Mouse (Mus musculus) layer of hippocampus, adult 11-12 months (tissue): ENCODE data around the gene Ptpn1.

Source experiments
- DNase-seq: peaks from one replicate; pipeline ENCODE4 v3.0.0; 2022; ENCODE audit warnings: low spot score

Gene Ptpn1

GRCm38 (mm10) chr2:167948047-167948446 is 16.2 kb downstream of the Ptpn1 start:
- DNase-seq = no peak

DNA sequence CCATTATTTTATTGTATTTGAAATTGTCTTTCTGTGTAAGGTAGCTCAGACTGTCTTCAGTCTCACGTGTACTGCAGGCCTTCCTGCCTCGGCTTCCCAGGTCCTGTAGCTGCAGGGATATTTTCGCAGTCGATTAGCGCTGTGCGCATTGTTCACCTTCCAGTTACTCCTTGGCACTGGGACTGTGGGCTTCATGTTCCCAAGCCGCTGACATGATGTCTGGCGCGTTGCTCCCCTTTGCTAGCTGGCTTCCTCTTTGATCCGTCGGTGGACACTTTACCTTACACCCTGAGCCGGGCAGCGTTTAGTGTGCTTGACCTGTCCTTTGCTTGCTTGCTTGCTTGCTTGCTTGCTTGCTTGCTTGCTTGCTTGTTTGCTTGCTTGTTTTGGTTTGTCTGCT is 16.7 kb downstream of the Ptpn1 start:
- no peak for DNase-seq

DNA sequence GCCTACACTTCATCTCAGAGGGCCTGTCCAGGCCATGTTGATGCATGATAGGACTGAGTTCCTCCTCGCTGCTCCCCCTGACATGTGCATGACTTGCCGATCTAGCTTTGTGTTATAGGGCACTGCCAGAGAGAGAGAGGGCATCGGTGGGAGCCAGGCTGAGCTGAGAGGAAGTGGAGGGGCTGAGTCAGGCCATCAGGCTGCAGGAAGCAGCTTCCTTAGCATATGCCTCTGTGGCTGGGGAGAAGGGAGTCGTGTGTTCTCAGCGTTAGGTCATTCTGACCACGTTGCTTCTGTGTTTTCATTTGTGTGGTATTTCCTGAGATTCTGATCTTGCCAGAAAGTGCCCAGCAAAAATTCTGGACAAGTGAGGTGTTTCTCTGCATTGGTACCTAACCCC is 17.4 kb downstream of the Ptpn1 start:
- peak; percentile 52 for DNase-seq

DNA sequence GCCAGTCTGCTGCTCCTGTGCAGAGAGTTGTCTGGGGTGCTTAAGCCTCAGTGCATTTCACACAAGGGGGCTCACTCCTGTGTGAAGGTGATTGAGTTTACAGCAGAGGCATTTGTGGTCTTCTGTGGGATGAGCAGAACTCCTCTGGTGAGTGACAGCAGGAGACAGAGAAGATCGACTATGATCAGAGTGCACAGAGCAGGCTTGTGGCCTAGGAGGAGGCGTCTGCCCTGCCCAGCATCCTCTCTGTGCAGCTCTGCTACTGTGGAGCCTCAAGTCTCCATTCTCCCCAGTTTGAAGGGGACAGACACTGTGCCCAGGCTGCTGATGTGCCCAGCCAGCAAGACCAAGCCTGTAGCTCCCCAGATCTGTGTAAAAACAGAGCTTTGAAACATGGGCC is 18.0 kb downstream of the Ptpn1 start:
- DNase-seq = no peak

DNA sequence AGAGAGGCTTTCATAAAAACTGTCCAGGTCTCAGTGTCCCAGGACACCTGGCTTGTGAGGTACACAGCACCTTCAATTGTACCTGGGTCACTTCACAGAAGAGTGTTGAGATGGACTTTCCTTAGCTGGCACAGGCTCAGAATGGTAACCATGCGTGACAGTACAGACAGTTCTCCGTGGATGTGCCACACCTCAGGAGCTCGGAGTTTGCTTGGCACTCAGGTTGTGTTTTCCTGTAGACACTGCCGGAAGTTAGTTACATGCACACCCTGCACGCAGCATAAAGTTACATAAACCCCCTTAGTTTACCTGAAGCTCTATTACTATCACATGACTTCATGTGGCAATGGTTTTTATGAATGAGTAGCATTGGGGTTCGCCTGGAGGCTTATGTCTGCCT is 18.8 kb downstream of the Ptpn1 start:
- DNase-seq = no peak

DNA sequence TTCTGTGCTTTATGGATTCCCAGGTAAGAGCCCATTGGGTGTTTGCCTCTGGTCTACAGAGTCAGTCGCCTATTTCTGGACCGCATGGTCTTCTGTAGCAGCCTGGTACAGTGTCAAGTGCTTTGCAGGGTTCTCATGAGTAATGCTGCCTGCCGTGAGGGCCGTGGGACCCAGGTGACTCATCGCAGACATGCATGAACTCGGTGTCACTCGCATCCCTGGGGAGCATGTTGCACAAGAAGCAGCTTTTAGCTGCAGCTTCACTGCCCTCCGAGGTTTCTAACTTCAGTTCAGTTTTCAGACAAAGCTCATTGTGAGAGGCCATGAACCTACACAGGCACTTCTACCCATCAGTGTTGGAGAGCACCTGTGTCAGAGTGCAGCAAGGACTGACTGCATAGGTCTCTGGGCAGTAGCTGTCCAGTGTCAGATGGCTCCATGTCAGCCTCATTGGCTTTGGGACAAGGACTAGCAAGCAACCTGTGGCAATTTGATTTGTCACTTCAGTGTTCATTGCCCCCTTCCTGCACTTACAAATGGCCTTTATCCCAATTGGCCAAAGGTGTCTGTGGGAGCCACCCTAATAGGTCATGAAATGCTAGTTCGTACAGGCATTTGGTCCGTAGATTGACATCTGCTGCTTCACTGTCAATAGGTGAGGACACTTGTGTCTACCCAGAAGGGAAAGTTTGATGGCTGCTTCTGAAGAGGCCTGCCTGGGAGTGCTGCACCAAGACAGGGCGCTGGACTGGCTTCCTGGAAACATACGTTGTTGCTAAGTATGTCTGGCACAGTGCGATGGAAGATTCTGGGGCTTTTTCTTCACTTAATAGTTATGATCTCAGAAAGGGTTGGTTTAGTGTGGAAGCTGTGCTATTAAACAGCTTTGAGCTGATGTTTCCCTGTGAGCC is 19.7 kb downstream of the Ptpn1 start:
- DNase-seq = no peak

DNA sequence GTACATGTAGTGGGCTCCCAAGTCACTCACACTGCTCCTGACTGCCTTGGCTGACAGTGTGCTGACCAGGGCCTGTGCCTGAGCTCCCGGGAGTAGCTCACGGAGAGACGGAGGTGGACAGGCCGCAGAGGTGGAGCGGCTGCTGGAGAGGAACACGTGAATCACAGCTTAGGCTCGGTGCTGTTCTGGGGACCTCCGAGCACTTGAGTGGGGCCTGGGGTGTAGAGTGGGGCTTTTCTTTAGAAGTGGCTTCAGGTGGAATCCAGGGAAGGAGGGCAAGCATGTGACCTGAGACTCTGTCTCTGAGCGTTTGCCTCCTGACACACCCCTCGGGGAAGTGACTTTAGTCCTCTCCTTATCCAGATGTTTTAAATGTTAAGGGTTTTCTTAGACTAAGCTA is 22.0 kb downstream of the Ptpn1 start:
- no peak for DNase-seq

GRCm38 (mm10) chr2:167954928-167955327 is 23.1 kb downstream of the Ptpn1 start:
- DNase-seq = no peak

DNA sequence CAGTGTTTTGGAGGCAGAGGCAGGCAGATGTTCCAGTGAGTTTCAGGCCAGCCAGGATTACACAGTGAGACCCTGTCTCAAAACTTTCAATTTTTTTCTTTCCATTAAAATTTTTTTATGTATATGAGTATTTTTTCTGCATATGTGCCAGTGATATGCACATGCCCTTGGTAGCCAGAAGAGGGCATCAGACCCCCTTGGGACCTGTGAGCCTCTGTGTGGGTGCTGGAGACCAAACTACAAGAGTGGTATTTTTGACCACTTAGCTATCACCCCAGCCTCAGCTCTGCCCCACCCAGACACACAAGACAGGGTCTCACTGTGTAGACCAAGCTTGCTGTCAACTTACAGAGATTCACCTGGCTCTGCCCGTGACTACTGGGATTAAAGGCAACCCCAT is 25.7 kb downstream of the Ptpn1 start:
- no peak for DNase-seq

GRCm38 (mm10) chr2:167958082-167958788 is 26.4 kb downstream of the Ptpn1 start:
- DNase-seq = no peak

- DNase-seq = peak; percentile 79
Measured at GRCm38 (mm10) chr2:167958843-167959242, 27.0 kb downstream of the Ptpn1 start.

- no peak for DNase-seq
Measured at GRCm38 (mm10) chr2:167959384-167959911, 27.6 kb downstream of the Ptpn1 start.

GRCm38 (mm10) chr2:167959996-167960395 is 28.1 kb downstream of the Ptpn1 start:
- DNase-seq = no peak

- no peak for DNase-seq
Measured at GRCm38 (mm10) chr2:167960584-167960983, 28.7 kb downstream of the Ptpn1 start.

- no peak for DNase-seq
Measured at GRCm38 (mm10) chr2:167962347-167962746, 30.5 kb downstream of the Ptpn1 start.

DNA sequence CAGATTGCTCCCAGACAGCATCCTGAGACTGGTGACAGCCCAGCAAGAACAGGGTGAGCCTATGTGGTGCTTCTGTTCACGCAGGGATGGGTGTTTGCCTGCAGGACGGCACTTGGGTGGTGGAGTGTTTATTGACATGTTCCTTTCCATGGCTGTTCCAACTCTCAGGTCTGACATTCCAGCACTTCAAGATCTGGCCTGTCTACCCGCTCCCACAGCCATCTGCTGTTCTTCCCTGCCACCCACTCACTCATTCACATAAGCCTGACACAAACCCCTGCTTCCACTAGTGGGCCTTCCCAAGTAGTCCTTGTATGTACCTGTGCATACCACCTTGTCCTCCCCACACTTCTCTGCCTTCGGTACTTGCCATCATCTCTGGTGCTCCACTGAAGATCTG is 31.3 kb downstream of the Ptpn1 start:
- peak; percentile 58 for DNase-seq

GRCm38 (mm10) chr2:167963778-167964300 is 32.0 kb downstream of the Ptpn1 start:
- no peak for DNase-seq

DNA sequence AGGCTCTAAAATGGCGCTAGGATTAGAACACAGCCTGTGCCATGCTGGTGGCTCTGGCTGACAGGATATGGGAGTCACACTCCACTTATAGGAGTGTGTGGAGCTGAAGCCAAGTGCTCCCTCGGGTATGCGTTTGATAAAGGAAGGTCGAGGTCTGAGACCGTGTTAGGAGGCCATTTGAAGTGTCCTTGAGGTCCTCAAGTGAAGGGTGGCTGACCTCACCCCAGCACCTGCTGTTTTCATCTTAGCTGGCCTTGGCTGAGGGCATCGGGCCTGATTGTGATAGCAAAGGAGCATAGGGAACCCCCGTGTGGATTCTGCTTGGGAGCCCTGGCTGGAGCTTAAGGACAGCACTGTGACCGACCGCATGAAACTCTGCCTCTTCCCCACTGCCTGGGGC is 32.5 kb downstream of the Ptpn1 start:
- DNase-seq = no peak

GRCm38 (mm10) chr2:167965911-167966310 is 34.1 kb downstream of the Ptpn1 start:
- DNase-seq = no peak

GRCm38 (mm10) chr2:167968504-167968903 is 36.6 kb downstream of the Ptpn1 start:
- DNase-seq = no peak

DNA sequence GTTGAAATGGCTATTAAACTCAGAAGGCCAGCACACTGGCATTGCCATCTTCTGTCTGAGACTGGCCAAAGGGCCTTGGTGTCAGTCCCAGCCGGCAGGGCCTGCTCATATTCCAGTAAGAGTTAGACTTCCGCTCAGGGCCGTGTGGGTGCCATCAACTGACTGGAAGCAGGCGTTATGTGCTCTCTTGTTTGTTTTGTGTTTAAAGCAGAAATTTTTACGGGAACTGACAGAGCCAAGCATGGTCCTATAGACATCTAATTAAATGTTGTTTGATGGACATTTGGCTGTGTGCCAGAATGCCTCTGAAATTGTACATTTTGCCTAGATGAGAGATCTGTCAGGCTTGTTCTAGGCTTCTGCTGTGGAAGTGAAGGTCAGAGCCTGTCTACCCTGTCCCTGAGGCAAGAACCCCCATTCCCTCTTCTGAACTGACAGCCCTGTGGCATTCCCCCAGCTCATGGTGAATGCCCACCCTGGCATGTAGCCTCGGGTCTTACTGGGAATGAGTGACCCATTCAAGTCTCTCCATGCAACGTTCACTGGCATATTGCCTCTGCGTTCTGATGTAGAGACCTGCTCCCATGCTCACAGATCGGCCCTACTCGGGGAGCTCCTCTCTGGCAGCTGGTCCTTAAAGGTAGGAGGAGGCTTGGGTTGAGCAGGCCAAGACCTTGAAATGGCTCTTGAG is 38.1 kb downstream of the Ptpn1 start:
- no peak for DNase-seq

- no peak for DNase-seq
Measured at GRCm38 (mm10) chr2:167972146-167972545, 40.3 kb downstream of the Ptpn1 start.
